Mouse (Mus musculus) megakaryocyte-erythroid progenitor cell, adult 5-6 weeks (primary cell): ENCODE measurements around the gene Zfp931. TPM values are rescaled to one million over a fixed set of nuclear protein-coding genes. Genes with fewer than 3 reads are reported as not detected.
"Not testable (repeated sequence)": the region's sequence is repeated elsewhere in the genome, so short reads cannot be mapped to it uniquely, and the experiment has no call there.

ENCODE experiments used
- ATAC-seq: replicated peaks from 2 replicates; pipeline ENCODE4 v1.8.0; 2016; ENCODE audit warnings: mild to moderate bottlenecking, inconsistent platforms; ENCODE audit not compliant: severe bottlenecking, poor library complexity, low FRiP score, low TSS enrichment
- total RNA-seq, 2 experiments: library from RNA; stranded (forward) in 1 of 2; stranded (reverse) in 1 of 2; fragments of 200-1000, 215-1000 nt in 1 of 2; fragments of >200 nt in 1 of 2; fragmentation: Nextera tagmentation in 1 of 2; gene quantifications; 2 replicates each; pipeline ENCODE4 v1.2.3; 2014 to 2017

Gene Zfp931
- total RNA-seq, 2 experiments from 2014 or later: 5.2 to 20.4 TPM

DNA sequence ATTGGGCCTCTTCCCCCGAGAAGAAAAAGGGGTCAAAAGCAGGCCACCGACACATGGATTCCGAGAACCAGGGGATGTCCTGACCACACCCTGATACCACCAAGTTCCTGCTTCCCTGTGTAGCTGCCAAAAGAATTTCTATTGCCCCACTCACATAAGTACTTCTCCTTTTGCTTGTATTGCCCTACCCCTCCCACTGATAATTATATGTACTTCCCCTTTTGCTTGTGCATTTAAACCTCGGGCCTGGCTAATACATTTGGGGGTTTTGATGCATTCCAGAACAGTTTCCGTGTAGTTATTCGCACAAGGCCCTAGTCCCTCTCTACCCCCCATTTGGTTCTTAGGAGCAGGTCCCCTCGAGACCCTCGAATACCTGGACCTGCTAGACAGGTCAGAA lies 57.5 kb downstream of the Zfp931 start:
- not testable (repeated sequence) for ATAC-seq

DNA sequence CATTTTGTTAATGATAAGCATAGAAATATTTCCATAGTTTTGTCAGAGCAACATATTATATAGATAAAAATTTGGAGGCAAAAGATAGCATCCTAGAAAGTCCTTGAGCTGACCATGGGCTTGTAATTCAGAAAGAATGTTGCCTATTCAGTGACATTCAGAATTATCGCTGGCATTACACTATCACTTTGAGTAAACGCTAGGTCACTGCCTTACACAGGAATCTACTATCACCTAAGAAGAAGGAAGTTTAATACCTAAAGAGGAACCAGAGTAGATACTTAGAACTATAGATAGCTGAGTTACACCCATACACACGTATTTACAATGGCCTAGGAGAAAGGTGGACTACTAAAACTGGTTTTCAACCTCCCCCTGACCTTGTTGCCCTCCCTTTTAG lies 58.8 kb downstream of the Zfp931 start:
- not testable (repeated sequence) for ATAC-seq

Other genes starting within 250 kb of the Zfp931 start
- 8.5 and 13.6 TPM in 2 replicates for gene Gm14325, start 238.1 kb downstream of the Zfp931 start, total RNA-seq (2014; fragmentation: Nextera tagmentation)
- gene Gm14325, start 238.1 kb downstream of the Zfp931 start, total RNA-seq (2017): 20.9 and 30.8 TPM in 2 replicates
- 13.0 and 13.9 TPM in 2 replicates for gene Gm14327, start 181.4 kb downstream of the Zfp931 start, total RNA-seq (2014; fragmentation: Nextera tagmentation)
- gene Gm14327, start 181.4 kb downstream of the Zfp931 start, total RNA-seq (2017): not detected in 2 replicates
- gene Zfp972, start 152.9 kb downstream of the Zfp931 start, total RNA-seq (2014; fragmentation: Nextera tagmentation): 3.6 and 7.3 TPM in 2 replicates
- 5.5 and 7.0 TPM in 2 replicates for gene Zfp972, start 152.9 kb downstream of the Zfp931 start, total RNA-seq (2017)
- 18.4 and 27.3 TPM in 2 replicates for gene Gm14326, start 121.2 kb downstream of the Zfp931 start, total RNA-seq (2014; fragmentation: Nextera tagmentation)
- 13.4 and 15.3 TPM in 2 replicates for gene Gm14326, start 121.2 kb downstream of the Zfp931 start, total RNA-seq (2017)
- gene Zfp971, start 55.2 kb downstream of the Zfp931 start, total RNA-seq (2014; fragmentation: Nextera tagmentation): 36.1 and 37.3 TPM in 2 replicates
- 27.1 and 34.3 TPM in 2 replicates for gene Zfp971, start 55.2 kb downstream of the Zfp931 start, total RNA-seq (2017)
- 0.37 TPM in 1 of 2 replicates, not detected in the other for gene Phactr3, start 40.5 kb upstream of the Zfp931 start, total RNA-seq (2014; fragmentation: Nextera tagmentation)
- gene Phactr3, start 40.5 kb upstream of the Zfp931 start, total RNA-seq (2017): 6.8 TPM in 1 of 2 replicates, not detected in the other